Mouse (Mus musculus): ENCODE data around the gene Hfe2. TPM values are rescaled to one million over a fixed set of nuclear protein-coding genes. Genes with fewer than 3 reads are reported as not detected.

The Hfe2 gene
- polyA plus RNA-seq, 1 experiment from 2014 or later = 1.3 TPM

DNA sequence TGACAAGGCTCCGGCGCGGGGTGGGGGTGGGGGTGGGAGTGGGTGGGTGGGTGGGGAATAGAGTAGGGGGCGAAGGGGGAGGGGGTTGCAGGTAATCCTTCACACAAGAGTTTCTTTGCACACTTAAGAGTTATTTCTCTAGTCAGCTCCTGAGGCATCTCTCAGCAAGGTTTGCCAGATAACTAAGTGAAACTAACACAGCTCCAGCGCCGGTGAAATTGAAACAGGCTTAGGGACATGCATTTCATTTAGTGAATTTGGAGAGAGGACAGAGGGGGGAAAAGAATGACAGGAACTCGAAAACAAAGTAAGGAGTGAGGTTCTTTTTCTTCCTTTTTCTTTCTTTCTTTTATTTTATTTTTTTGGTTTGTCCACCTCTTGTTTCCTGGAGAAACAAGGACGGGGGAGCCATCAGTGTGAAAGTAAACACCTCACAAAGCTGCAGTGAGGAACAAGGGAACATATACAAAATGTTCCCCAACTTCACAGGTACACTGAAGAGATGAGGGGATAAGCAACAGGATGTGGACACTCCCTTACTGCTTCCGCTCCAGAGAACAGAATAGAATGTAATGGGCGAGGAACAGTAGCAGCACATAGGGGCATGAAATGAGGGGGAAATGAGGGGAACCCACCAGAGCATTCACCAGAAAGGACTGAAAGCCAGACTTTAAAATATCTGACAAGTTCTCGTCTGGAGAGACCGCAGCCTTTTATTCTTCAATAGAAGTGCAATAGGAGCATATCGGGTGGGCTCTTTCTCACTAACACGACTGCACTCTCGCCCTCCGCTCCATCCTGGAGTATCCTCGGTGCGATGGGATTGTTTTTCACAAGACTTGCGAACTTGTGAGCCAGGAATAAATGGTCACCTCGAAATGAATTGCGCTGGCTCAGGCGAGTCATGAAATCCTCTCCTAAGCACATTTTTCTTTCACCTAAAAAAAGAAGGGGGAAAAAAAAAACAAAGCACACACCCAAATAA is 32.0 kb downstream of the Hfe2 start:
- peak; percentile 94 for DNase-seq (ENCODE audit: low spot score, missing footprints)
- H3K4me1 ChIP-seq (ENCODE audit: control insufficient read depth, insufficient read depth, low read length) = peaks cover 23% of the 10 kb centered on the region; the same call in 1 of the 2 replicates
- peak; percentile 4; the same call in 1 of the 2 replicates for ATAC-seq (ENCODE audit: low FRiP score)

DNA sequence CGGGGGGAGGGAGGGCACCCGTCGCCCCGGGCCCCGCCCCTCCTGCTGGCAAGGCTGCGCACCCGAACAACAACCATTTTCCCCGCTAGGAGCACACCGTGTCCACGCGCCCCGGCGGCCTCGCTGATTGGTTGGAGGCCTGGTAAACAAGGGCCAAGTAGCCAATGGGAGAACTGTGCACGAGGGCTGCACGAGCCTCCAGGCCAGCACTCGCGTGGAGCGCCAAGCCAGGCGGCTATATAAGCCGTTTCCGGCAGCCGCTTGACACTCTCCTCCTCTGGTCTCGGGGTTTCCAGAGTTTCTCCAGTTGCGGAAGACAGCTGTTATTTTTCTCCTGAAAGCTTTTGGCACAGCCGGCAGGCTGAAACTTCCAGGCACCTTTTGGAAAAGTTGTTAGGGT is 32.7 kb downstream of the Hfe2 start, which contains the start of gene Txnip:
Gene Txnip, plus strand, starts transcription at position 264 of the 400 bp plus-strand sequence.
- H3K27me3 ChIP-seq (ENCODE audit: control insufficient read depth, insufficient read depth, low read length) = no peaks in the 10 kb centered on the region
- WGBS = under 1% methylated on average over 26 of the region's 26 CpGs
- H3K9ac ChIP-seq (ENCODE audit: low read length) = peak within 1 kb of the TSS; percentile 81
- peak within 1 kb of the TSS; percentile 65 for H3K27ac ChIP-seq (ENCODE audit: low read depth, low read length)
- peak within 1 kb of the TSS; percentile 83 for H3K4me2 ChIP-seq
- DNase-seq (ENCODE audit: low spot score, missing footprints) (peak; percentile 99), ATAC-seq (ENCODE audit: low FRiP score) (peak; percentile 100)
- 0 out of 2 replicates have a peak, but pooled peaks cover 7% of the 10 kb centered on the region for H3K36me3 ChIP-seq (ENCODE audit: control insufficient read depth, insufficient read depth, low read length)
- peaks cover 23% of the 10 kb centered on the region; the same call in 1 of the 2 replicates for H3K4me1 ChIP-seq (ENCODE audit: control insufficient read depth, insufficient read depth, low read length)
- peak within 1 kb of the TSS; percentile 53 for H3K4me3 ChIP-seq (ENCODE audit: low read depth, low read length)
- no peaks in the 10 kb centered on the region for H3K9me3 ChIP-seq (ENCODE audit: control insufficient read depth, low read length)

More for the DNA sequence above, 32.0 kb downstream of the Hfe2 start:
- Histone ChIP-seq H3K9ac (ENCODE audit: low read length) (peak overlapping the region; percentile 73), H3K27me3 (ENCODE audit: control insufficient read depth, insufficient read depth, low read length) (no peaks in the 10 kb centered on the region), H3K27ac (ENCODE audit: low read depth, low read length) (peak overlapping the region; percentile 65), H3K4me2 (peak overlapping the region; percentile 83), H3K4me3 (ENCODE audit: low read depth, low read length) (peak overlapping the region; percentile 53), H3K9me3 (ENCODE audit: control insufficient read depth, low read length) (no peaks in the 10 kb centered on the region), H3K36me3 (ENCODE audit: control insufficient read depth, insufficient read depth, low read length) (0 out of 2 replicates have a peak, but pooled peaks cover 7% of the 10 kb centered on the region)
- WGBS = 14% methylated on average over 22 of the region's 22 CpGs

DNA sequence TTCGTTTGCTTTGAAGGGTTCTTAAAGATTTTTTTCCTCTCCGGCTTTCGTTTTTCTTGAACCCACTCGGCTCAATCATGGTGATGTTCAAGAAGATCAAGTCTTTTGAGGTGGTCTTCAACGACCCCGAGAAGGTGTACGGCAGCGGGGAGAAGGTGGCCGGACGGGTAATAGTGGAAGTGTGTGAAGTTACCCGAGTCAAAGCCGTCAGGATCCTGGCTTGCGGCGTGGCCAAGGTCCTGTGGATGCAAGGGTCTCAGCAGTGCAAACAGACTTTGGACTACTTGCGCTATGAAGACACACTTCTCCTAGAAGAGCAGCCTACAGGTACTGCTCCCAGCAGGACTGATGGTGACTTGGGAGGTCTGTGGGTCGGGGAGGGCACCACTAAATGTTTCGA is 33.2 kb downstream of the Hfe2 start:
- DNase-seq (ENCODE audit: low spot score, missing footprints) = no peak
- Histone ChIP-seq H3K4me2 (peak overlapping the region; percentile 83), H3K9me3 (ENCODE audit: control insufficient read depth, low read length) (no peaks in the 10 kb centered on the region), H3K9ac (ENCODE audit: low read length) (peak overlapping the region; percentile 81), H3K4me3 (ENCODE audit: low read depth, low read length) (peak overlapping the region; percentile 53), H3K27me3 (ENCODE audit: control insufficient read depth, insufficient read depth, low read length) (no peaks in the 10 kb centered on the region), H3K36me3 (ENCODE audit: control insufficient read depth, insufficient read depth, low read length) (0 out of 2 replicates have a peak, but pooled peaks cover 7% of the 10 kb centered on the region), H3K27ac (ENCODE audit: low read depth, low read length) (no peak overlapping the region), H3K4me1 (ENCODE audit: control insufficient read depth, insufficient read depth, low read length) (peaks cover 23% of the 10 kb centered on the region; the same call in 1 of the 2 replicates)
- 1% methylated on average over 17 of the region's 17 CpGs for WGBS
- peak; percentile 27; the same call in 1 of the 2 replicates for ATAC-seq (ENCODE audit: low FRiP score)

DNA sequence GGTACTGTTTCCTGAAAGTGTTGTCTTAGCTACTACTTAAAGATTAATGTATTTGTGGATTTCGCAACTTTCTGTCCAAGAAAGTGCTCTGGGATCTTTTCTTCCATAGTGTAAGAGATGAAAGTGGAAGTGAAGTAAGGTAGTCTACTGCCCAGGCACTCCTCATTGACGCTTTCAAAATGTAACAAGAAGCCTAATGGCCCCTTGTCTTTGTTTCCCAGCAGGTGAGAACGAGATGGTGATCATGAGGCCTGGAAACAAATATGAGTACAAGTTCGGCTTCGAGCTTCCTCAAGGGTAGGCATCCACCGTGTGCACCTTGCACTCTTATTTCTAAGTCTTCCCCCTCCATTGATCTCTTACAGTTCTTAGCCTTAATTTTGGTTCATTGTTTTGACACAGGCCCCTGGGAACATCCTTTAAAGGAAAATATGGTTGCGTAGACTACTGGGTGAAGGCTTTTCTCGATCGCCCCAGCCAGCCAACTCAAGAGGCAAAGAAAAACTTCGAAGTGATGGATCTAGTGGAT is 33.8 kb downstream of the Hfe2 start:
- peak overlapping the region; percentile 83 for H3K4me2 ChIP-seq
- 54% methylated on average over 10 of the region's 10 CpGs for WGBS
- H3K36me3 ChIP-seq (ENCODE audit: control insufficient read depth, insufficient read depth, low read length) = 0 out of 2 replicates have a peak, but pooled peaks cover 7% of the 10 kb centered on the region
- DNase-seq (ENCODE audit: low spot score, missing footprints) = no peak
- H3K9me3 ChIP-seq (ENCODE audit: control insufficient read depth, low read length) = no peaks in the 10 kb centered on the region
- no peak for ATAC-seq (ENCODE audit: low FRiP score)
- H3K27ac ChIP-seq (ENCODE audit: low read depth, low read length) = no peak overlapping the region; the same call in 1 of the 2 replicates
- peak overlapping the region; percentile 53 for H3K4me3 ChIP-seq (ENCODE audit: low read depth, low read length)
- H3K9ac ChIP-seq (ENCODE audit: low read length) = peak overlapping the region; percentile 81
- peaks cover 23% of the 10 kb centered on the region; the same call in 1 of the 2 replicates for H3K4me1 ChIP-seq (ENCODE audit: control insufficient read depth, insufficient read depth, low read length)
- H3K27me3 ChIP-seq (ENCODE audit: control insufficient read depth, insufficient read depth, low read length) = no peaks in the 10 kb centered on the region

DNA sequence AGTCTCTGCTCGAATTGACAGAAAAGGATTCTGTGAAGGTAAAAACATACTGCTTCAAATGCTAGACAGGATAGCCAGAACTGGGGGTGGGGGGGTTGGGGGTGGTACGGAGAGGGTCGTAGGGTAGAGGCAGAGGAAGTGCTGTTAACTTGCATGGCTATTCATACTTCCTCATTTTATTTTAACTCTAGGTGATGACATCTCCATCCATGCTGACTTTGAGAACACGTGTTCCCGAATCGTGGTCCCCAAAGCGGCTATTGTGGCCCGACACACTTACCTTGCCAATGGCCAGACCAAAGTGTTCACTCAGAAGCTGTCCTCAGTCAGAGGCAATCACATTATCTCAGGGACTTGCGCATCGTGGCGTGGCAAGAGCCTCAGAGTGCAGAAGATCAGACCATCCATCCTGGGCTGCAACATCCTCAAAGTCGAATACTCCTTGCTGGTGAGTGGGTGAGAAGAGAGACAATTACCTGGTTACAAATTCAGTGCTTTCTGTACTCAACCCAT is 34.5 kb downstream of the Hfe2 start:
- Histone ChIP-seq H3K36me3 (ENCODE audit: control insufficient read depth, insufficient read depth, low read length) (0 out of 2 replicates have a peak, but pooled peaks cover 7% of the 10 kb centered on the region), H3K9ac (ENCODE audit: low read length) (no peak overlapping the region; the same call in 1 of the 2 replicates), H3K9me3 (ENCODE audit: control insufficient read depth, low read length) (no peaks in the 10 kb centered on the region), H3K27ac (ENCODE audit: low read depth, low read length) (no peak overlapping the region), H3K4me3 (ENCODE audit: low read depth, low read length) (peak overlapping the region; percentile 53), H3K4me1 (ENCODE audit: control insufficient read depth, insufficient read depth, low read length) (peaks cover 23% of the 10 kb centered on the region; the same call in 1 of the 2 replicates), H3K4me2 (peak overlapping the region; percentile 83), H3K27me3 (ENCODE audit: control insufficient read depth, insufficient read depth, low read length) (no peaks in the 10 kb centered on the region)
- no peak for ATAC-seq (ENCODE audit: low FRiP score)
- DNase-seq (ENCODE audit: low spot score, missing footprints) = no peak
- WGBS = 90% methylated on average over 12 of the region's 12 CpGs

DNA sequence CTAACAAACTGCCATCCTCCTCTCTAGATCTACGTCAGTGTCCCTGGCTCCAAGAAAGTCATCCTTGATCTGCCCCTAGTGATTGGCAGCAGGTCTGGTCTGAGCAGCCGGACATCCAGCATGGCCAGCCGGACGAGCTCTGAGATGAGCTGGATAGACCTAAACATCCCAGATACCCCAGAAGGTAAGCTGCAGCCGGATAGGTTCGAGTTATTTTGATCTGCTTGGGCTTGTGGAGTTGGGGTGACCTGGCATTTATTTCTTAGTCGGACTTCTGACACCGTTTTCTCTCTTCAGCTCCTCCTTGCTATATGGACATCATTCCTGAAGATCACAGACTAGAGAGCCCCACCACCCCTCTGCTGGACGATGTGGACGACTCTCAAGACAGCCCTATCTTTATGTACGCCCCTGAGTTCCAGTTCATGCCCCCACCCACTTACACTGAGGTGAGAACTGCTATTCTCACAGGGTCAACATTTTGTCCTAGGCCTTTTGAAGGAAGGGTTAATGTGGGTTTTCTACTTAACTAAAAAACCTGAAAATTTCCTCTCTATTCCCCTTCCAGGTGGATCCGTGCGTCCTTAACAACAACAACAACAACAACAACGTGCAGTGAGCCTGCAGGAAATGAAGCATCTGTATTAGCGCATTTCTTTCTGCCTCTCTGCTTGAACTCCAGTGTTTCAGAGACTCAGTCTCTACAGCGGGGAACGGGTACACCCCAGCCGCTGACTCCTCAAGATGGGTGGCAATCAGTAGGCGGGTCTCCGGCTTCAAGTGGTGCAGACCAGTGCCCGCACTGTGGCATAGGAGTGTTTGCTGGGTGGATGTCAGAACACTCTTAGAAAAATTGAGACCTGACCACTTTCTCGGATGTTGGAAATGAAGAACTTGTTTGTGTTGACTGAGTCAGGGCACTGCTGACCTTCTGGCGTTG is 35.2 kb downstream of the Hfe2 start:
- Histone ChIP-seq H3K36me3 (ENCODE audit: control insufficient read depth, insufficient read depth, low read length) (0 out of 2 replicates have a peak, but pooled peaks cover 7% of the 10 kb centered on the region), H3K4me2 (peak overlapping the region; percentile 83), H3K4me3 (ENCODE audit: low read depth, low read length) (peak overlapping the region; percentile 53), H3K27me3 (ENCODE audit: control insufficient read depth, insufficient read depth, low read length) (no peaks in the 10 kb centered on the region), H3K9me3 (ENCODE audit: control insufficient read depth, low read length) (no peaks in the 10 kb centered on the region), H3K27ac (ENCODE audit: low read depth, low read length) (no peak overlapping the region), H3K9ac (ENCODE audit: low read length) (no peak overlapping the region; the same call in 1 of the 2 replicates), H3K4me1 (ENCODE audit: control insufficient read depth, insufficient read depth, low read length) (peaks cover 23% of the 10 kb centered on the region; the same call in 1 of the 2 replicates)
- ATAC-seq (ENCODE audit: low FRiP score) = no peak
- 90% methylated on average over 23 of the region's 23 CpGs for WGBS
- no peak for DNase-seq (ENCODE audit: low spot score, missing footprints)

DNA sequence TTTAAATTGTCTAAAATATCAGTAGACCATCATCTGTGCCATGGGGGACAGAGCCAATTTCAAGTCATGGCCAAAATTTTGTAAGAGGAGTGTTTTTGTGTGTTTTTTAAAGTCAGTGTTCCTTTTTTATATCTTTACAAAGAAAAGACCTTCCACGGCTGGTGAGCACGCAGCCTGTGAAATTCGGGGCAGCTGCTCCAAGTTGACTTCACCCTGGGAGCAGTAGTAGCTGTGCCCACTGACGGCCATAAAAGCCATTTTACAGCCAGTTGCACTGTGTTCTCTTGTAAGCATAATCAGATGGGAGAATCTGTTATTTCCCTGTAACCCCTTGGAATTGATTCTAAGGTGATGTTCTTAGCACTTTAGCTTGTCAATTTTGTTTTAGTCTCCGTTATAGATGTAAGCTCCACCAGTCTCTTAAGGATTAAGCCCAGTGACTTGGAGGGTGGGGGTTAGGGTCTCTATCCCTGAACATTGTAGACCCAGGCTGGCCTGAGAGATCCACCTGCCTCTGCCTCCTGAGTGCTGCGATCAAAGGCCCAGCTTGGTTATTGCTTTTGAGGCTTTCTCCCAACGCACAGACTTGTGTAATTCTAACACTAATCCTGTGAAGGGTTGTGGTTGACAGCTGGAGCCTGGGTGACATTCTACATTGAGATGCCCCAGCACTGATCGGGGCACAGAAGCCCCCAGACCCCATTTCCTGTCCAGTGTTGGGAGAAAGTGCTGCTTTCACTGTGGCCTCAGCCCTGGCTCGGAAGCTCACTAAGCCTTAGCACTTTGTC is 36.1 kb downstream of the Hfe2 start:
- Histone ChIP-seq H3K4me3 (ENCODE audit: low read depth, low read length) (no peak overlapping the region), H3K9ac (ENCODE audit: low read length) (no peak overlapping the region)

More for the DNA sequence above, 36.1 kb downstream of the Hfe2 start:
- Histone ChIP-seq H3K27me3 (ENCODE audit: control insufficient read depth, insufficient read depth, low read length) (no peaks in the 10 kb centered on the region), H3K9me3 (ENCODE audit: control insufficient read depth, low read length) (no peaks in the 10 kb centered on the region), H3K27ac (ENCODE audit: low read depth, low read length) (no peak overlapping the region), H3K36me3 (ENCODE audit: control insufficient read depth, insufficient read depth, low read length) (0 out of 2 replicates have a peak, but pooled peaks cover 7% of the 10 kb centered on the region), H3K4me2 (no peak overlapping the region), H3K4me1 (ENCODE audit: control insufficient read depth, insufficient read depth, low read length) (peaks cover 23% of the 10 kb centered on the region; the same call in 1 of the 2 replicates)
- ATAC-seq (ENCODE audit: low FRiP score) = no peak
- no peak for DNase-seq (ENCODE audit: low spot score, missing footprints)
- WGBS = 91% methylated on average over 9 of the region's 9 CpGs

All from midbrain, embryonic 11.5 days (tissue).